Mouse (Mus musculus): Measurements from ENCODE around the gene Ms4a4a.

- TF ChIP-seq CTCF (conservative IDR thresholded peaks at IDR 0.05; ENCODE audit: low read length) (no peak), POU5F1 (IDR thresholded peaks at IDR 0.05; ENCODE audit: borderline replicate concordance, low read length) (no peak), NANOG (IDR thresholded peaks at IDR 0.05; ENCODE audit: borderline replicate concordance, low read length) (no peak)
These were observed 20.4 kb downstream of the Ms4a4a start for GRCm38 (mm10) chr19:11395769-11396168.
